8 mouse cellular contexts compared by ENCODE assay signal in genomic region chr5:136907587-136907986, GRCm38 (mm10). TPM values are rescaled to one million over a fixed set of nuclear protein-coding genes. Genes with fewer than 3 reads are reported as not detected.
DNase-seq lines count a peak whose midpoint lies in the region; ATAC-seq and TF ChIP-seq lines count a peak whose summit lies in the region.

No protein-coding gene starts in this region.

- peaks cover 11% of the 10 kb centered on the region for H3K36me3 ChIP-seq in embryonic facial prominence, embryonic 12.5 days
- peaks cover 19% of the 10 kb centered on the region for H3K36me3 ChIP-seq in hindbrain, postnatal 0 days (ENCODE audit: insufficient read depth, low read length)
- peaks cover 23% of the 10 kb centered on the region for H3K36me3 ChIP-seq in midbrain, postnatal 0 days (ENCODE audit: insufficient read depth, low read length)

- peaks cover 11% of the 10 kb centered on the region for H3K4me1 ChIP-seq in embryonic facial prominence, embryonic 12.5 days
- peaks cover 13% of the 10 kb centered on the region; the same call in 1 of the 2 replicates for H3K4me1 ChIP-seq in hindbrain, postnatal 0 days (ENCODE audit: insufficient read depth, low read length)
- H3K4me1 ChIP-seq in midbrain, postnatal 0 days (ENCODE audit: insufficient read depth, low read length) = peaks cover 5% of the 10 kb centered on the region; the same call in 1 of the 2 replicates

- H3K4me3 ChIP-seq in layer of hippocampus, adult 2 months = peak overlapping the region; percentile 84
- H3K4me3 ChIP-seq in embryonic facial prominence, embryonic 12.5 days = peak overlapping the region; percentile 69
- peak overlapping the region; percentile 74 for H3K4me3 ChIP-seq in hindbrain, postnatal 0 days (ENCODE audit: low read length)
- H3K4me3 ChIP-seq in midbrain, postnatal 0 days (ENCODE audit: low read depth, low read length) = peak overlapping the region; percentile 67

- TF ChIP-seq CTCF in layer of hippocampus, adult 2 months (conservative IDR thresholded peaks at IDR 0.05) = no peak
- TF ChIP-seq CTCF in hindbrain, postnatal 0 days (IDR thresholded peaks at IDR 0.05; ENCODE audit: low read depth) = no peak
- TF ChIP-seq CTCF in midbrain, postnatal 0 days (IDR thresholded peaks at IDR 0.05) = no peak

- peak overlapping the region; percentile 61 for H3K4me2 ChIP-seq in embryonic facial prominence, embryonic 12.5 days (replicated peaks)
- peak overlapping the region; percentile 63 for H3K4me2 ChIP-seq in hindbrain, postnatal 0 days (ENCODE audit: low read depth, low read length)
- peak overlapping the region; percentile 65 for H3K4me2 ChIP-seq in midbrain, postnatal 0 days (ENCODE audit: low read depth, low read length, poor library complexity, severe bottlenecking)

- H3K9me3 ChIP-seq in embryonic facial prominence, embryonic 12.5 days = no peaks in the 10 kb centered on the region
- H3K9me3 ChIP-seq in hindbrain, postnatal 0 days (ENCODE audit: low read length) = no peaks in the 10 kb centered on the region
- H3K9me3 ChIP-seq in midbrain, postnatal 0 days (ENCODE audit: low read length) = no peaks in the 10 kb centered on the region

- ATAC-seq in embryonic facial prominence, embryonic 12.5 days (ENCODE audit: insufficient number of reproducible peaks, insufficient read depth, low FRiP score, low TSS enrichment) = no peak
- peak; percentile 21 for ATAC-seq in hindbrain, postnatal 0 days
- peak; percentile 44; the same call in 1 of the 2 replicates for ATAC-seq in midbrain, postnatal 0 days (ENCODE audit: low FRiP score)

- 42% methylated on average over 9 of the region's 9 CpGs for WGBS in embryonic facial prominence, embryonic 12.5 days
- 41% methylated on average over 9 of the region's 9 CpGs for WGBS in hindbrain, postnatal 0 days
- 46% methylated on average over 9 of the region's 9 CpGs for WGBS in midbrain, postnatal 0 days

- no peaks in the 10 kb centered on the region for H3K27me3 ChIP-seq in embryonic facial prominence, embryonic 12.5 days
- H3K27me3 ChIP-seq in hindbrain, postnatal 0 days (ENCODE audit: insufficient read depth, low read length) = no peaks in the 10 kb centered on the region
- no peaks in the 10 kb centered on the region for H3K27me3 ChIP-seq in midbrain, postnatal 0 days (ENCODE audit: insufficient read depth, low read length)

- DNase-seq in layer of hippocampus, adult 2 months (ENCODE audit: low spot score in 2 of 2) = no peak
- DNase-seq in layer of hippocampus, postnatal 36 days = no peak
- no peak for DNase-seq in hindbrain, postnatal 0 days (ENCODE audit: low spot score)
- DNase-seq in midbrain, postnatal 0 days (ENCODE audit: low spot score) = no peak
- DNase-seq in spleen, postnatal 36 days (ENCODE audit: low spot score in 2 of 2) = no peak
- DNase-seq in right cerebral cortex, postnatal 14 days = no peak
- no peak for DNase-seq in left cerebral cortex, adult 11 months (ENCODE audit: low spot score)

- no peak overlapping the region for H3K9ac ChIP-seq in embryonic facial prominence, embryonic 12.5 days
- H3K9ac ChIP-seq in hindbrain, postnatal 0 days (replicated peaks; ENCODE audit: low read length) = peak overlapping the region; percentile 68
- H3K9ac ChIP-seq in midbrain, postnatal 0 days (replicated peaks; ENCODE audit: low read length, poor library complexity, severe bottlenecking) = 0 out of 2 replicates have a peak overlapping the region, but pooled peaks have one; percentile 44

- H3K27ac ChIP-seq in layer of hippocampus, adult 2 months = peak overlapping the region; percentile 88
- no peak overlapping the region for H3K27ac ChIP-seq in embryonic facial prominence, embryonic 12.5 days
- H3K27ac ChIP-seq in hindbrain, postnatal 0 days = peak overlapping the region; percentile 65; the same call in 1 of the 2 replicates
- H3K27ac ChIP-seq in midbrain, postnatal 0 days (ENCODE audit: low read depth, low read length) = no peak overlapping the region

RNA-seq across cellular contexts. Expression of gene Ift22, which starts 0.4 kb away (rescaled TPM):
- total RNA-seq in layer of hippocampus, adult 2 months (2021) = 10 to 100 TPM; 81.0 to 87.2 TPM
- 10 to 100 TPM; 87.2 to 94.7 TPM for total RNA-seq in layer of hippocampus, postnatal 36 days (2021)
- polyA plus RNA-seq in embryonic facial prominence, embryonic 12.5 days (2016; fragmentation: Nextera tagmentation; extraction: Ambion mirVana) = 67.9 and 70.2 TPM in 2 replicates
- 18.4 and 20.1 TPM in 2 replicates for total RNA-seq in hindbrain, postnatal 0 days (2014; rRNA removed)
- 119 and 123 TPM in 2 replicates for polyA plus RNA-seq in hindbrain, postnatal 0 days (2015; fragmentation: Nextera tagmentation; extraction: Ambion mirVana)
- total RNA-seq in midbrain, postnatal 0 days (2014; rRNA removed) = 33.5 and 42.3 TPM in 2 replicates
- 122 and 137 TPM in 2 replicates for polyA plus RNA-seq in midbrain, postnatal 0 days (2015; fragmentation: Nextera tagmentation; extraction: Ambion mirVana)

RNA-seq across cellular contexts. Expression of gene Col26a1, which starts 24.6 kb away (rescaled TPM):
- total RNA-seq in layer of hippocampus, adult 2 months (2021) = 1 to 10 TPM; 2.7 to 3.3 TPM
- total RNA-seq in layer of hippocampus, postnatal 36 days (2021) = 1 to 10 TPM; 3.7 to 3.9 TPM
- polyA plus RNA-seq in embryonic facial prominence, embryonic 12.5 days (2016; fragmentation: Nextera tagmentation; extraction: Ambion mirVana) = 239 and 242 TPM in 2 replicates
- 56.6 and 66.6 TPM in 2 replicates for total RNA-seq in hindbrain, postnatal 0 days (2014; rRNA removed)
- 34.7 and 35.6 TPM in 2 replicates for polyA plus RNA-seq in hindbrain, postnatal 0 days (2015; fragmentation: Nextera tagmentation; extraction: Ambion mirVana)
- total RNA-seq in midbrain, postnatal 0 days (2014; rRNA removed) = 61.9 and 65.1 TPM in 2 replicates
- polyA plus RNA-seq in midbrain, postnatal 0 days (2015; fragmentation: Nextera tagmentation; extraction: Ambion mirVana) = 35.5 and 35.7 TPM in 2 replicates

RNA-seq across cellular contexts. Expression of gene Fis1, which starts 45.5 kb away (rescaled TPM):
- total RNA-seq in layer of hippocampus, adult 2 months (2021) = 100 to 1,000 TPM; 223 to 239 TPM
- 100 to 1,000 TPM; 222 to 225 TPM for total RNA-seq in layer of hippocampus, postnatal 36 days (2021)
- polyA plus RNA-seq in embryonic facial prominence, embryonic 12.5 days (2016; fragmentation: Nextera tagmentation; extraction: Ambion mirVana) = 286 and 305 TPM in 2 replicates
- 174 and 195 TPM in 2 replicates for total RNA-seq in hindbrain, postnatal 0 days (2014; rRNA removed)
- polyA plus RNA-seq in hindbrain, postnatal 0 days (2015; fragmentation: Nextera tagmentation; extraction: Ambion mirVana) = 403 and 416 TPM in 2 replicates
- 217 and 246 TPM in 2 replicates for total RNA-seq in midbrain, postnatal 0 days (2014; rRNA removed)
- polyA plus RNA-seq in midbrain, postnatal 0 days (2015; fragmentation: Nextera tagmentation; extraction: Ambion mirVana) = 391 and 425 TPM in 2 replicates

RNA-seq across cellular contexts. Expression of gene Cldn15, which starts 58.8 kb away (rescaled TPM):
- total RNA-seq in layer of hippocampus, adult 2 months (2021) = under 1 TPM in 1 of 2 experiments, not detected in 1; 0.18 TPM
- total RNA-seq in layer of hippocampus, postnatal 36 days (2021) = under 1 TPM in 1 of 2 experiments, not detected in 1; 0.20 TPM
- polyA plus RNA-seq in embryonic facial prominence, embryonic 12.5 days (2016; fragmentation: Nextera tagmentation; extraction: Ambion mirVana) = 0.17 TPM in 1 of 2 replicates, not detected in the other
- total RNA-seq in hindbrain, postnatal 0 days (2014; rRNA removed) = 0.40 TPM in 1 of 2 replicates, not detected in the other
- polyA plus RNA-seq in hindbrain, postnatal 0 days (2015; fragmentation: Nextera tagmentation; extraction: Ambion mirVana) = 0.24 TPM in 1 of 2 replicates, not detected in the other
- 0.38 and 0.52 TPM in 2 replicates for total RNA-seq in midbrain, postnatal 0 days (2014; rRNA removed)
- polyA plus RNA-seq in midbrain, postnatal 0 days (2015; fragmentation: Nextera tagmentation; extraction: Ambion mirVana) = 0.07 and 0.32 TPM in 2 replicates

Comparison
In these comparisons a context has a peak if more than half of its experiments do, and no peak if none do; other contexts are left out.
1. H3K27ac ChIP-seq: peak in layer of hippocampus, adult 2 months (single experiment) and hindbrain, postnatal 0 days (single experiment); none in embryonic facial prominence, embryonic 12.5 days (single experiment) and midbrain, postnatal 0 days (single experiment).
2. RNA of gene Col26a1, which starts 24.6 kb away (total RNA-seq): 61.9 to 65.1 TPM in midbrain, postnatal 0 days and 56.6 to 66.6 TPM in hindbrain, postnatal 0 days; 3.7 to 3.9 TPM in layer of hippocampus, postnatal 36 days and 2.7 to 3.3 TPM in layer of hippocampus, adult 2 months; every median in the first group is over 10 times any median in the second.
3. Peak in every context shown above with its lines, with median percentiles within 50 percentile points of each other: H3K4me3 ChIP-seq and H3K4me2 ChIP-seq.